10 mouse cellular contexts compared by ENCODE assay signal in the genomic region with DNA sequence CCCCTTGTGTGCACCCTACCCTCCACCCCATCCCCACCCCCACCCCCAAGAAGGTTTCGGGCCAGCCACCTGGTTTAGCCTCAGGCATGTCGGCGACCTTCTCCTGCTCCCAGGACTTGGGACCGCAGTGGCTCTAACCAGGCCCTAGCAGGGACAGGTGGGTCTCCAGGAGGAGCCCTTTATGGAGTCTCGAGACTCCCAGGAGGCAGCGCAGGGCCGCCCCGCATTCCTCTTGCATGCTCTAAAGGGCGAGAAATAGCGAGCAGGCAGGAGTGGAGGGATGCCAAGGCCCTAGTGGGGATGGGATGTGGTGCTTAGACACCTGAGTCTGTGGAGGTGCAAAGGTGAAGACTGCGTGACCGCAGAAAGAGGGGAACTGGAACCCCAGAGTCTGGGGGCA. TPM values are rescaled to one million over a fixed set of nuclear protein-coding genes. Genes with fewer than 3 reads are reported as not detected.
A peak's percentile ranks its signal among the peaks of the same experiment; 100 is the strongest.
DNase-seq lines count a peak whose midpoint lies in the region; ATAC-seq and TF ChIP-seq lines count a peak whose summit lies in the region.
"Had no signal": no experiment of that assay in that cellular context is flagged by ENCODE, and none has a peak within 500 bp of the region (broad histone marks: within the 10 kb centered on the region; RNA-seq: fewer than 3 reads in every experiment).

A gene (minus strand): TSS at position 155 of the 400 bp plus-strand sequence.

- H3K4me2 ChIP-seq in liver, embryonic 12.5 days = no peak within 1 kb of the TSS
- peak within 1 kb of the TSS; percentile 42 for H3K4me2 ChIP-seq in heart, embryonic 12.5 days
- H3K4me2 ChIP-seq in kidney, embryonic 14.5 days (replicated peaks; ENCODE audit: low read depth, low read length) = peak within 1 kb of the TSS; percentile 22; the same call in 1 of the 2 replicates
- peak within 1 kb of the TSS; percentile 20; the same call in 1 of the 2 replicates for H3K4me2 ChIP-seq in midbrain, postnatal 0 days (ENCODE audit: low read depth, low read length, poor library complexity, severe bottlenecking)

- 42% methylated on average over 12 of the region's 12 CpGs for WGBS in liver, adult 2 months
- 24% methylated on average over 12 of the region's 12 CpGs for WGBS in liver, embryonic 12.5 days (ENCODE audit: insufficient replicate concordance)
- WGBS in heart, embryonic 12.5 days = 26% methylated on average over 12 of the region's 12 CpGs
- 30% methylated on average over 12 of the region's 12 CpGs for WGBS in kidney, embryonic 14.5 days
- WGBS in midbrain, postnatal 0 days = 45% methylated on average over 12 of the region's 12 CpGs

- H3K36me3 ChIP-seq in liver, adult 2 months (ENCODE audit: control insufficient read depth, insufficient read depth, low read length) = no peaks in the 10 kb centered on the region
- H3K36me3 ChIP-seq in liver, embryonic 12.5 days = no peaks in the 10 kb centered on the region
- no peaks in the 10 kb centered on the region for H3K36me3 ChIP-seq in heart, embryonic 12.5 days
- no peaks in the 10 kb centered on the region for H3K36me3 ChIP-seq in kidney, embryonic 14.5 days (ENCODE audit: control insufficient read depth, insufficient read depth, low read length)
- H3K36me3 ChIP-seq in midbrain, postnatal 0 days (ENCODE audit: insufficient read depth, low read length) = no peaks in the 10 kb centered on the region

- peak within 1 kb of the TSS; percentile 27; the same call in 1 of the 2 replicates for H3K4me3 ChIP-seq in liver, adult 2 months (ENCODE audit: insufficient read depth, low read depth, low read length)
- no peak within 1 kb of the TSS for H3K4me3 ChIP-seq in liver, embryonic 12.5 days
- peak within 1 kb of the TSS; percentile 6; the same call in 1 of the 2 replicates for H3K4me3 ChIP-seq in heart, embryonic 12.5 days
- no peak within 1 kb of the TSS for H3K4me3 ChIP-seq in kidney, embryonic 14.5 days (ENCODE audit: low read length)
- H3K4me3 ChIP-seq in midbrain, postnatal 0 days (ENCODE audit: low read depth, low read length) = no peak within 1 kb of the TSS
- H3K4me3 ChIP-seq: erythroblast, embryonic 14.5 days had no signal

- no peak for ATAC-seq in liver, embryonic 12.5 days
- no peak for ATAC-seq in heart, embryonic 12.5 days (ENCODE audit: insufficient number of reproducible peaks, low FRiP score)
- ATAC-seq in kidney, embryonic 14.5 days (ENCODE audit: low FRiP score, low TSS enrichment) = no peak
- no peak for ATAC-seq in midbrain, postnatal 0 days (ENCODE audit: low FRiP score)

- no peak for TF ChIP-seq CTCF in liver, adult 2 months (IDR thresholded peaks at IDR 0.05; ENCODE audit: low read depth, low read length)
- no peak for TF ChIP-seq CTCF in midbrain, postnatal 0 days (IDR thresholded peaks at IDR 0.05)

- H3K27me3 ChIP-seq in liver, adult 2 months (ENCODE audit: control insufficient read depth, insufficient read depth, low read length) = peaks cover 6% of the 10 kb centered on the region; the same call in 1 of the 2 replicates
- H3K27me3 ChIP-seq in liver, embryonic 12.5 days (replicated peaks) = peaks cover 89% of the 10 kb centered on the region
- peaks cover 79% of the 10 kb centered on the region for H3K27me3 ChIP-seq in heart, embryonic 12.5 days (replicated peaks)
- peaks cover 32% of the 10 kb centered on the region for H3K27me3 ChIP-seq in kidney, embryonic 14.5 days (ENCODE audit: control insufficient read depth, insufficient read depth, low read length)
- H3K27me3 ChIP-seq in midbrain, postnatal 0 days (ENCODE audit: insufficient read depth, low read length) = 0 out of 2 replicates have a peak, but pooled peaks cover 13% of the 10 kb centered on the region

- H3K4me1 ChIP-seq in liver, adult 2 months (ENCODE audit: control insufficient read depth, insufficient read depth, low read length) = no peaks in the 10 kb centered on the region
- H3K4me1 ChIP-seq in liver, embryonic 12.5 days = peaks cover 13% of the 10 kb centered on the region
- peaks cover 24% of the 10 kb centered on the region for H3K4me1 ChIP-seq in heart, embryonic 12.5 days (replicated peaks)
- H3K4me1 ChIP-seq in kidney, embryonic 14.5 days (ENCODE audit: control insufficient read depth, insufficient read depth, low read length) = peaks cover 6% of the 10 kb centered on the region; the same call in 1 of the 2 replicates
- H3K4me1 ChIP-seq in midbrain, postnatal 0 days (ENCODE audit: insufficient read depth, low read length) = peaks cover 4% of the 10 kb centered on the region; the same call in 1 of the 2 replicates

- DNase-seq in liver, adult 2 months (ENCODE audit: extremely low read depth, low read depth, low spot score) = no peak
- DNase-seq in midbrain, postnatal 0 days (ENCODE audit: low spot score) = no peak
- DNase-seq in thymus, postnatal 25 days = no peak
- no peak for DNase-seq in left cerebral cortex, adult 11 months (ENCODE audit: low spot score)
- no peak for DNase-seq in urinary bladder, adult 2 months (ENCODE audit: low spot score)

- no peak within 1 kb of the TSS for H3K27ac ChIP-seq in liver, adult 2 months (replicated peaks; ENCODE audit: insufficient read depth, low read depth, low read length)
- no peak within 1 kb of the TSS for H3K27ac ChIP-seq in liver, embryonic 12.5 days
- H3K27ac ChIP-seq in heart, embryonic 12.5 days (ENCODE audit: poor library complexity, severe bottlenecking) = no peak within 1 kb of the TSS
- H3K27ac ChIP-seq in kidney, embryonic 14.5 days (ENCODE audit: low read depth, low read length) = no peak within 1 kb of the TSS
- no peak within 1 kb of the TSS for H3K27ac ChIP-seq in midbrain, postnatal 0 days (ENCODE audit: low read depth, low read length)

- H3K79me2 ChIP-seq in liver, adult 2 months (ENCODE audit: control insufficient read depth, insufficient read depth, low read length) = no peaks in the 10 kb centered on the region

- 0 out of 2 replicates have a peak within 1 kb of the TSS, but pooled peaks have one; percentile 12 for H3K9ac ChIP-seq in liver, adult 2 months (ENCODE audit: low read depth, low read length)
- H3K9ac ChIP-seq in liver, embryonic 12.5 days = no peak within 1 kb of the TSS
- H3K9ac ChIP-seq in heart, embryonic 12.5 days = peak within 1 kb of the TSS; percentile 51
- no peak within 1 kb of the TSS; the same call in 1 of the 2 replicates for H3K9ac ChIP-seq in kidney, embryonic 14.5 days (ENCODE audit: low read depth, low read length)
- H3K9ac ChIP-seq in midbrain, postnatal 0 days (replicated peaks; ENCODE audit: low read length, poor library complexity, severe bottlenecking) = no peak within 1 kb of the TSS

- H3K9me3 ChIP-seq in liver, embryonic 12.5 days (replicated peaks) = no peaks in the 10 kb centered on the region
- peaks cover under 1% of the 10 kb centered on the region; the same call in 1 of the 2 replicates for H3K9me3 ChIP-seq in heart, embryonic 12.5 days (replicated peaks)
- H3K9me3 ChIP-seq in kidney, embryonic 14.5 days (ENCODE audit: control insufficient read depth, low read length) = no peaks in the 10 kb centered on the region
- no peaks in the 10 kb centered on the region for H3K9me3 ChIP-seq in midbrain, postnatal 0 days (ENCODE audit: low read length)

- TF ChIP-seq POLR2A in liver, adult 2 months (IDR thresholded peaks at IDR 0.05; ENCODE audit: extremely low read depth, insufficient read depth, low read length) = no peak

RNA-seq across cellular contexts. Expression of the gene that starts here (rescaled TPM):
- total RNA-seq in liver, adult 2 months (2014; rRNA removed) = 0.55 TPM in 1 of 2 replicates, not detected in the other
- polyA plus RNA-seq in liver, adult 2 months (2012; rRNA removed) = not detected in 2 replicates
- polyA plus RNA-seq in liver, embryonic 12.5 days (2016; fragmentation: Nextera tagmentation; extraction: Ambion mirVana) = not detected in 2 replicates
- polyA plus RNA-seq in heart, embryonic 12.5 days (2016; fragmentation: Nextera tagmentation; extraction: Ambion mirVana) = 0.94 and 1.2 TPM in 2 replicates
- polyA plus RNA-seq in kidney, embryonic 14.5 days (2014; fragmentation: Nextera tagmentation; extraction: Ambion mirVana) = 0.06 and 0.18 TPM in 2 replicates
- total RNA-seq in midbrain, postnatal 0 days (2014; rRNA removed) = 0.27 and 0.38 TPM in 2 replicates
- polyA plus RNA-seq in midbrain, postnatal 0 days (2015; fragmentation: Nextera tagmentation; extraction: Ambion mirVana) = 0.28 and 0.34 TPM in 2 replicates
- polyA plus RNA-seq in urinary bladder, adult 2 months (2012; rRNA removed) = 0.63 and 0.69 TPM in 2 replicates
- polyA plus RNA-seq: C2C12; erythroblast, embryonic 14.5 days had no signal

Comparison
In these comparisons a context has a peak if more than half of its experiments do, and no peak if none do; other contexts are left out.
1. H3K4me3 ChIP-seq: peak in liver, adult 2 months (single experiment) and heart, embryonic 12.5 days (single experiment); none in liver, embryonic 12.5 days (single experiment), kidney, embryonic 14.5 days (single experiment) and midbrain, postnatal 0 days (single experiment).
2. H3K9ac ChIP-seq: peak in liver, adult 2 months (single experiment) and heart, embryonic 12.5 days (single experiment); none in liver, embryonic 12.5 days (single experiment), kidney, embryonic 14.5 days (single experiment) and midbrain, postnatal 0 days (single experiment).